Mouse (Mus musculus) erythroblast, adult 5-6 weeks (primary cell): Measurements from ENCODE around the gene Gpr146. TPM values are rescaled to one million over a fixed set of nuclear protein-coding genes. Genes with fewer than 3 reads are reported as not detected.

Experiments used
- ATAC-seq: replicated peaks from 2 replicates; pipeline ENCODE4 v1.8.0; 2016; ENCODE audit warnings: moderate number of reproducible peaks, mild to moderate bottlenecking, moderate TSS enrichment, inconsistent platforms; ENCODE audit not compliant: poor library complexity, low FRiP score, severe bottlenecking
- total RNA-seq, 2 experiments: library from RNA; stranded (forward) in 1 of 2; stranded (reverse) in 1 of 2; fragments of 150-400 nt in 1 of 2; fragments of 200-764, 138-1000 nt in 1 of 2; gene quantifications; 2 replicates each; pipeline versions ENCODE4 v1.2.3 to v1.2.4; 2015 to 2017; ENCODE audit warnings: low replicate concordance in 2 of 2

Gpr146 gene
- total RNA-seq, 2 experiments from 2014 or later, result 27.3 to 49.4 TPM

DNA sequence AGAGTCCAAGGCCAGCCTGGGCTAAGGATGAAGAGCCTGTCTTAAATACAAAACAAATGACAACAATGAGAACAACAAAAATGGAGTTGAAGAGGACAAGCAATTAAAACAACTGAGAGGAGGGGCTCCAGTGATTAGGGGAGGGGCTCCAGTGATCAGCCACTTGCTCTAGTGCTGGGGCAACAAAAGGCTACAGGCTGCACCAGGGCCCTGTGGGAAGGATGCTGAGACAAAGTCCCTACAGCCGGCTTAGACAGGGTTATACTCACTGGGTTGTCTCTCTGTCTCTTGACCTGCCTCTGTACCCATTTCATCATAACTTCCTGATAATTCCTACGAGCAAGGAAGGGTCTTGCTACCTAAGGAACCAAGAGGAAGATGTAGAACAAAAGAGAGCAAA lies 40.6 kb downstream of the Gpr146 start:
- no peak for ATAC-seq

- ATAC-seq, result no peak
Observed at GRCm38 (mm10) chr5:139418633-139419032, 41.1 kb downstream of the Gpr146 start.

- ATAC-seq, result no peak
Observed at GRCm38 (mm10) chr5:139423026-139423865, 45.7 kb downstream of the Gpr146 start, which contains the start of gene Gper1. TSS of gene Gper1 (plus strand) at chr5:139423151.

DNA sequence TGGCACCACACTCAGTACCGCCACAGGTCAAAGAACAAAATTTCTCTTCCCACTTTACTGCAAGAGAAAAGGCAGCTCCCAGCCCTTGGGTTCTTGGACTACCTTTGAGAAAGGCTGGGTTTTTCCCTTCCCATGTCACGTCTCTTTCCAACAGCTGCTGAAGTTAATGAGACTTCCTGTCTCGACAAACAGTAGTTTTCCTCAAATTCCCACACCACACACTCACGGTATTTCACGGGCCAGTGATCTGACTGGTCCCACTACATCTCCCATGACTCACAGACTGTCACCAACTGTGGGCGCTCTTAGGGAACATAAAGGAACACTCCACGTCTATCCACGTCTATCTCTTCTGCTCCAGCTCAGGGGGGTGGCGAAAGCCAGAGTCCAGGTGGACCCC lies 47.7 kb downstream of the Gpr146 start:
- ATAC-seq, result no peak

DNA sequence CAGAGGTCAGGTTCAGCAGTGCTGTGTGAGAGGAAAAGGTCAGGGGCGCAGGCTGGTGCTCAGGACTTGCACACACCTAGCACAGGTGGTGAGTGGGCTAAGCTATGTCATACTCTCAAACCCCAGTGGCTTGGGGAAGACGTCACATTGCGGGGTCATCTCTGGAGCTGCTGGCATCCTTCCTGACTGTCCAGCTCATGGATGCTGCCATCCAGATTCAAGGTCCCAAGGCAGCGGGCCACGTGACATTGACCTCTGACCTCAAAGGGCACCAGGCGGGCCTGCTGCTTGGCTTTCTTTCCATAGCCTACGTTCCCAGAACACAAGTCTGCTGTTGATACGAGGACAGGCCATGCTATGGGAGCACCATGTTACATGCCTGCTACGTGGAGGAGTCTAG lies 49.5 kb downstream of the Gpr146 start:
- ATAC-seq, result 0 out of 2 replicates have a peak, but pooled peaks have one; percentile 19

- ATAC-seq, result no peak
Observed at GRCm38 (mm10) chr5:139427989-139428388, 50.5 kb downstream of the Gpr146 start.

GRCm38 (mm10) chr5:139429818-139430341 lies 52.4 kb downstream of the Gpr146 start:
- no peak for ATAC-seq

- ATAC-seq, result no peak
Observed at GRCm38 (mm10) chr5:139432333-139432732, 54.8 kb downstream of the Gpr146 start.

- ATAC-seq, result no peak
Observed at GRCm38 (mm10) chr5:139432747-139433508, 55.4 kb downstream of the Gpr146 start.

GRCm38 (mm10) chr5:139433842-139434568 lies 56.5 kb downstream of the Gpr146 start:
- ATAC-seq, result no peak

DNA sequence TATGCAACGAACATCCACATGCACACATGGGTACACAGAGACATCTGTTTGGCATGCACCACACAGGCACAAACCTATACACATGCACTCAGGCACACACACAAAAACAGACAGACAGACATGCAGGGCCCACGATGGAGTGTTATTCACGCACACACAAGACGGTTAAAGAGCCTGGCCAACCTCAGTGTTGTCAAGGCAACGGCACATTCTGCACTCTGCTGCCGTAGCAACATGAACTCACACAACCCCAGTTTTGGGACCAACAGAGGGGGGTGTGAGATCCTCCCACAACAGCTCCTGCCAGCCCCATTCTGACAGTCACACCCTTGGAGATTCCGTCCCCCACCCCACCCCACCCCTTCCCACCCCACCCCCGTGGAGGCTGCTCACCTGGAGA lies 57.4 kb downstream of the Gpr146 start:
- no peak for ATAC-seq

DNA sequence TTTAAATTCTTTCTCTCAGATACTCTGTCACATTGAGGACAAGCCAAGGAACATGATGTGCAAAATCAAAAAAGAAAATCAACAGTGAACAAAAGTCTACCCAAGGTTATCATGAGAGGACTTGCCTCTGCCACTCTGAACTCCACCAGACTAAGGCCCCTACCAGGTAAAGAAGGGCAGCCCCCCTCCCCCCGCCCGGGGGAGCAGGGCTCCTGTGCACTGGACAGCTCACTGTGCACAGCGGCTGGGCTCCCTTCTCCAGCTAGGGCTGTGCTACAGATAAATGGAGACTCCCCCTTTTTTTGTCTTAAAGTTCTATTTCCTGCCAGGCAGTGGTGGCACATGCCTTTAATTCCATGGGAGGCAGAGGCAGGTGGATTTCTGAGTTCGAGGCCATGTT lies 60.3 kb downstream of the Gpr146 start:
- no peak for ATAC-seq

DNA sequence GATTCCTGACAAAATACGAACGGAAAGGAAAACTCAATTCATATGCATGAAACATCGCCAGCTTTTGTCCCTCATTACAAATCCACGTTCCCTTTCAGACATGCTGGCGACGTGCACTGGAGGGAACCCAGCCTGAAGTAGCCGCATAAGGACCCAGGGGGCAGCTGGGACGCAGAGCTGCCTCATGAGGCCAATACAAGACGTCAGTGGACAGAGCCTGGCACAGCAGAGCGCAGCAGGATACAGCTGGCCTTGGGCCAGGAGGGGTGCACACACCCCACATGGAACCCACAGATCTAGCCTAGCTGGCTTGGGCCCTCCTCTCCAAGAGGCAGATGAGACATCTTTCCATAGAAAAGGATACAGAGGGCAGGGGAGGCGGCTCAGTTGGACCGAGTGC lies 60.9 kb downstream of the Gpr146 start:
- ATAC-seq, result no peak

- no peak for ATAC-seq
Observed at GRCm38 (mm10) chr5:139440451-139440850, 63.0 kb downstream of the Gpr146 start.

- no peak for ATAC-seq
Observed at GRCm38 (mm10) chr5:139440926-139441725, 63.6 kb downstream of the Gpr146 start.

GRCm38 (mm10) chr5:139441726-139442018 lies 64.2 kb downstream of the Gpr146 start:
- no peak for ATAC-seq

GRCm38 (mm10) chr5:139442428-139442827 lies 64.9 kb downstream of the Gpr146 start:
- ATAC-seq, result no peak

- ATAC-seq, result no peak
Observed at GRCm38 (mm10) chr5:139442962-139443361, 65.5 kb downstream of the Gpr146 start.

DNA sequence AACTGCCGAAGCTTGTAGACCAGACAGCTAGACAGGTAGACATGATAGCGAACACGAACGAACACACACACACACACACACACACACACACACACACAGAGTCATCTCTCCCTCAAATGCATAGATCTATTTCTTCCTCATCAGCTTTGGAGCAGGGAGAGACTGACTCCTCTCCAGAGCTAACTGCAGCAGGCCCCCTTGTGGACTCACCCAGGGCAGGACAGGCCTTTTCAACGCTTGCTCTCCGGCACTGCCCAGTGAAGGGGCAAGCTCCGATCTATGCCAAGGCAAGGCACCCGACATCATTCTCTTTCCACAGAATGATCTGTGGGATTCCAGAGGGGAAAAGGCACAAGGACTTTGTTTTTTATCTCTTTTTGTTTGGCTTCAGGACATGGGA lies 67.8 kb downstream of the Gpr146 start:
- no peak for ATAC-seq
